Mouse (Mus musculus): ENCODE data around the gene Vamp5.

Vamp5 gene

GRCm38 (mm10) chr6:72345074-72345567 is 35.1 kb downstream of the Vamp5 start, which contains the start of gene Usp39:
Usp39 (minus strand) TSS chr6:72345184.
- peak; percentile 87 for DNase-seq (ENCODE audit: low spot score)

GRCm38 (mm10) chr6:72344396-72345073 is 35.7 kb downstream of the Vamp5 start:
- no peak for DNase-seq (ENCODE audit: low spot score)

GRCm38 (mm10) chr6:72340481-72340880 is 39.8 kb downstream of the Vamp5 start:
- no peak for DNase-seq (ENCODE audit: low spot score)

- no peak for DNase-seq (ENCODE audit: low spot score)
Measured at GRCm38 (mm10) chr6:72333111-72333510, 47.2 kb downstream of the Vamp5 start.

GRCm38 (mm10) chr6:72330133-72330532 is 50.1 kb downstream of the Vamp5 start:
- DNase-seq (ENCODE audit: low spot score): no peak

- DNase-seq (ENCODE audit: low spot score): no peak
Measured at GRCm38 (mm10) chr6:72329019-72329418, 51.2 kb downstream of the Vamp5 start.

- no peak for DNase-seq (ENCODE audit: low spot score)
Measured at GRCm38 (mm10) chr6:72326274-72326673, 54.0 kb downstream of the Vamp5 start.

GRCm38 (mm10) chr6:72323786-72324508 is 56.3 kb downstream of the Vamp5 start:
- DNase-seq (ENCODE audit: low spot score): no peak

GRCm38 (mm10) chr6:72322936-72323335 is 57.3 kb downstream of the Vamp5 start:
- no peak for DNase-seq (ENCODE audit: low spot score)

GRCm38 (mm10) chr6:72319019-72319418 is 61.2 kb downstream of the Vamp5 start:
- DNase-seq (ENCODE audit: low spot score): peak; percentile 38
